Mouse (Mus musculus) spleen, postnatal 4 days (tissue): ENCODE data around the gene Ccdc138.

Experiments used
- DNase-seq, 2 experiments: peaks; one replicate each; pipeline ENCODE4 v3.0.0; 2022; ENCODE audit warnings: low spot score in 2 of 2

Ccdc138 gene

GRCm38 (mm10) chr10:58585427-58586223 lies 87.9 kb downstream of the Ccdc138 start:
- no peak for DNase-seq

- no peak for DNase-seq
Observed at GRCm38 (mm10) chr10:58594486-58594885, 96.7 kb downstream of the Ccdc138 start.

GRCm38 (mm10) chr10:58595197-58595596 lies 97.4 kb downstream of the Ccdc138 start:
- DNase-seq = no peak

- DNase-seq = no peak
Observed at GRCm38 (mm10) chr10:58595821-58596220, 98.1 kb downstream of the Ccdc138 start.

GRCm38 (mm10) chr10:58600151-58600550 lies 102.4 kb downstream of the Ccdc138 start:
- peak in 1 of 2 experiments; percentile 19 for DNase-seq

- DNase-seq = no peak
Observed at GRCm38 (mm10) chr10:58600983-58601382, 103.2 kb downstream of the Ccdc138 start.

- DNase-seq = no peak
Observed at GRCm38 (mm10) chr10:58601431-58601901, 103.7 kb downstream of the Ccdc138 start.

GRCm38 (mm10) chr10:58601946-58602345 lies 104.2 kb downstream of the Ccdc138 start:
- no peak for DNase-seq

- DNase-seq = no peak
Observed at GRCm38 (mm10) chr10:58604779-58605178, 107.0 kb downstream of the Ccdc138 start.

GRCm38 (mm10) chr10:58606356-58606755 lies 108.6 kb downstream of the Ccdc138 start:
- no peak for DNase-seq

- DNase-seq = no peak
Observed at GRCm38 (mm10) chr10:58608858-58609257, 111.1 kb downstream of the Ccdc138 start.

- no peak for DNase-seq
Observed at GRCm38 (mm10) chr10:58610484-58611261, 112.9 kb downstream of the Ccdc138 start.

- no peak for DNase-seq
Observed at GRCm38 (mm10) chr10:58614601-58615000, 116.9 kb downstream of the Ccdc138 start.

GRCm38 (mm10) chr10:58616565-58616964 lies 118.8 kb downstream of the Ccdc138 start:
- DNase-seq = no peak

GRCm38 (mm10) chr10:58618501-58619216 lies 120.9 kb downstream of the Ccdc138 start:
- DNase-seq = no peak

GRCm38 (mm10) chr10:58619266-58619665 lies 121.5 kb downstream of the Ccdc138 start:
- no peak for DNase-seq

GRCm38 (mm10) chr10:58624848-58625711 lies 127.3 kb downstream of the Ccdc138 start:
- DNase-seq = no peak
